Mouse (Mus musculus): ENCODE results near the gene Lgals3. TPM values are rescaled to one million over a fixed set of nuclear protein-coding genes. Genes with fewer than 3 reads are reported as not detected.
"Not testable (repeated sequence)": the region's sequence is repeated elsewhere in the genome, so short reads cannot be mapped to it uniquely, and the experiment has no call there.

Gene Lgals3
- polyA plus RNA-seq (2015; fragmentation: Nextera tagmentation; extraction: Ambion mirVana) = 41.4 and 45.8 TPM in 2 replicates

GRCm38 (mm10) chr14:47367461-47367860 lies at the start of gene Lgals3:
Lgals3 (plus strand) TSS chr14:47367751.
- Histone ChIP-seq H3K4me1 (ENCODE audit: control insufficient read depth, low read depth, low read length) (peaks cover 7% of the 10 kb centered on the region), H3K27ac (ENCODE audit: low read length) (no peak within 1 kb of the TSS), H3K36me3 (ENCODE audit: control insufficient read depth, insufficient read depth) (no peaks in the 10 kb centered on the region), H3K9ac (ENCODE audit: low read depth, low read length) (no peak within 1 kb of the TSS), H3K27me3 (ENCODE audit: control insufficient read depth, insufficient read depth, low read depth, low read length) (peaks cover 5% of the 10 kb centered on the region; the same call in 1 of the 2 replicates), H3K9me3 (replicated peaks; ENCODE audit: control insufficient read depth, low read length) (no peaks in the 10 kb centered on the region), H3K4me3 (ENCODE audit: low read depth, low read length) (no peak within 1 kb of the TSS), H3K4me2 (ENCODE audit: low read depth, low read length) (no peak within 1 kb of the TSS)
- 31% methylated on average over 9 of the region's 9 CpGs for WGBS (ENCODE audit: insufficient replicate concordance)
- ATAC-seq (ENCODE audit: low read depth) = peak; percentile 32; the same call in 1 of the 2 replicates

- H3K4me2 ChIP-seq (ENCODE audit: low read depth, low read length) = no peak overlapping the region
- H3K4me1 ChIP-seq (ENCODE audit: control insufficient read depth, low read depth, low read length) = peaks cover 18% of the 10 kb centered on the region
- H3K27ac ChIP-seq (ENCODE audit: low read length) = no peak overlapping the region
- WGBS (ENCODE audit: insufficient replicate concordance) = 74% methylated on average over 5 of the region's 5 CpGs
- H3K27me3 ChIP-seq (ENCODE audit: control insufficient read depth, insufficient read depth, low read depth, low read length) = no peaks in the 10 kb centered on the region
- no peak for ATAC-seq (ENCODE audit: low read depth)
- H3K36me3 ChIP-seq (ENCODE audit: control insufficient read depth, insufficient read depth) = peaks cover 22% of the 10 kb centered on the region
- H3K9me3 ChIP-seq (replicated peaks; ENCODE audit: control insufficient read depth, low read length) = no peaks in the 10 kb centered on the region
- H3K9ac ChIP-seq (ENCODE audit: low read depth, low read length) = no peak overlapping the region
- H3K4me3 ChIP-seq (ENCODE audit: low read depth, low read length) = no peak overlapping the region
These were observed 48.2 kb upstream of the Lgals3 start for GRCm38 (mm10) chr14:47319362-47319761.

GRCm38 (mm10) chr14:47321581-47321980 lies 46.0 kb upstream of the Lgals3 start:
- Histone ChIP-seq H3K4me2 (ENCODE audit: low read depth, low read length) (peak overlapping the region; percentile 49), H3K4me1 (ENCODE audit: control insufficient read depth, low read depth, low read length) (peaks cover 18% of the 10 kb centered on the region), H3K4me3 (ENCODE audit: low read depth, low read length) (peak overlapping the region; percentile 17; the same call in 1 of the 2 replicates), H3K36me3 (ENCODE audit: control insufficient read depth, insufficient read depth) (peaks cover 16% of the 10 kb centered on the region)
- not testable (repeated sequence) for H3K27me3 ChIP-seq (ENCODE audit: control insufficient read depth, insufficient read depth, low read depth, low read length); H3K27ac ChIP-seq (ENCODE audit: low read length); H3K9ac ChIP-seq (ENCODE audit: low read depth, low read length); H3K9me3 ChIP-seq (replicated peaks; ENCODE audit: control insufficient read depth, low read length)
- 15% methylated on average over 6 of the region's 8 CpGs for WGBS (ENCODE audit: insufficient replicate concordance)
- ATAC-seq (ENCODE audit: low read depth) = peak; percentile 99

GRCm38 (mm10) chr14:47325965-47326761 lies 41.4 kb upstream of the Lgals3 start:
- Histone ChIP-seq H3K9me3 (replicated peaks; ENCODE audit: control insufficient read depth, low read length) (no peaks in the 10 kb centered on the region), H3K27me3 (ENCODE audit: control insufficient read depth, insufficient read depth, low read depth, low read length) (no peaks in the 10 kb centered on the region), H3K9ac (ENCODE audit: low read depth, low read length) (no peak overlapping the region), H3K4me1 (ENCODE audit: control insufficient read depth, low read depth, low read length) (peaks cover 7% of the 10 kb centered on the region), H3K4me3 (ENCODE audit: low read depth, low read length) (no peak overlapping the region), H3K27ac (ENCODE audit: low read length) (no peak overlapping the region), H3K4me2 (ENCODE audit: low read depth, low read length) (no peak overlapping the region), H3K36me3 (ENCODE audit: control insufficient read depth, insufficient read depth) (peaks cover 5% of the 10 kb centered on the region)
- no peak for ATAC-seq (ENCODE audit: low read depth)
- 83% methylated on average over 9 of the region's 9 CpGs for WGBS (ENCODE audit: insufficient replicate concordance)

- Histone ChIP-seq H3K27ac (ENCODE audit: low read length) (no peak overlapping the region), H3K36me3 (ENCODE audit: control insufficient read depth, insufficient read depth) (peaks cover 5% of the 10 kb centered on the region), H3K9ac (ENCODE audit: low read depth, low read length) (no peak overlapping the region), H3K4me2 (ENCODE audit: low read depth, low read length) (no peak overlapping the region), H3K4me1 (ENCODE audit: control insufficient read depth, low read depth, low read length) (peaks cover 4% of the 10 kb centered on the region), H3K4me3 (ENCODE audit: low read depth, low read length) (no peak overlapping the region), H3K9me3 (replicated peaks; ENCODE audit: control insufficient read depth, low read length) (no peaks in the 10 kb centered on the region), H3K27me3 (ENCODE audit: control insufficient read depth, insufficient read depth, low read depth, low read length) (no peaks in the 10 kb centered on the region)
- WGBS (ENCODE audit: insufficient replicate concordance) = 76% methylated on average over 5 of the region's 5 CpGs
- ATAC-seq (ENCODE audit: low read depth) = no peak
These were observed 40.2 kb upstream of the Lgals3 start for GRCm38 (mm10) chr14:47327347-47327746.

- Histone ChIP-seq H3K9ac (ENCODE audit: low read depth, low read length) (no peak overlapping the region), H3K4me2 (ENCODE audit: low read depth, low read length) (no peak overlapping the region), H3K4me3 (ENCODE audit: low read depth, low read length) (no peak overlapping the region), H3K4me1 (ENCODE audit: control insufficient read depth, low read depth, low read length) (no peaks in the 10 kb centered on the region; the same call in 1 of the 2 replicates), H3K27ac (ENCODE audit: low read length) (no peak overlapping the region), H3K9me3 (replicated peaks; ENCODE audit: control insufficient read depth, low read length) (no peaks in the 10 kb centered on the region), H3K36me3 (ENCODE audit: control insufficient read depth, insufficient read depth) (no peaks in the 10 kb centered on the region), H3K27me3 (ENCODE audit: control insufficient read depth, insufficient read depth, low read depth, low read length) (no peaks in the 10 kb centered on the region)
- ATAC-seq (ENCODE audit: low read depth) = no peak
- 61% methylated on average over 5 of the region's 5 CpGs for WGBS (ENCODE audit: insufficient replicate concordance)
These were observed 35.6 kb upstream of the Lgals3 start for GRCm38 (mm10) chr14:47331920-47332319.

- no peak overlapping the region for H3K4me2 ChIP-seq (ENCODE audit: low read depth, low read length)
- no peaks in the 10 kb centered on the region for H3K27me3 ChIP-seq (ENCODE audit: control insufficient read depth, insufficient read depth, low read depth, low read length)
- H3K27ac ChIP-seq (ENCODE audit: low read length) = no peak overlapping the region
- no peaks in the 10 kb centered on the region for H3K9me3 ChIP-seq (replicated peaks; ENCODE audit: control insufficient read depth, low read length)
- WGBS (ENCODE audit: insufficient replicate concordance) = 71% methylated on average over 4 of the region's 4 CpGs
- H3K9ac ChIP-seq (ENCODE audit: low read depth, low read length) = no peak overlapping the region
- no peak overlapping the region for H3K4me3 ChIP-seq (ENCODE audit: low read depth, low read length)
- no peaks in the 10 kb centered on the region for H3K36me3 ChIP-seq (ENCODE audit: control insufficient read depth, insufficient read depth)
- H3K4me1 ChIP-seq (ENCODE audit: control insufficient read depth, low read depth, low read length) = no peaks in the 10 kb centered on the region
- no peak for ATAC-seq (ENCODE audit: low read depth)
These were observed 32.7 kb upstream of the Lgals3 start for GRCm38 (mm10) chr14:47334819-47335218.

GRCm38 (mm10) chr14:47335300-47335699 lies 32.3 kb upstream of the Lgals3 start:
- Histone ChIP-seq H3K27me3 (ENCODE audit: control insufficient read depth, insufficient read depth, low read depth, low read length) (no peaks in the 10 kb centered on the region), H3K4me2 (ENCODE audit: low read depth, low read length) (no peak overlapping the region), H3K4me3 (ENCODE audit: low read depth, low read length) (no peak overlapping the region), H3K4me1 (ENCODE audit: control insufficient read depth, low read depth, low read length) (no peaks in the 10 kb centered on the region), H3K36me3 (ENCODE audit: control insufficient read depth, insufficient read depth) (no peaks in the 10 kb centered on the region), H3K9me3 (replicated peaks; ENCODE audit: control insufficient read depth, low read length) (no peaks in the 10 kb centered on the region), H3K9ac (ENCODE audit: low read depth, low read length) (no peak overlapping the region), H3K27ac (ENCODE audit: low read length) (no peak overlapping the region)
- no peak for ATAC-seq (ENCODE audit: low read depth)
- 77% methylated on average over 3 of the region's 3 CpGs for WGBS (ENCODE audit: insufficient replicate concordance)

GRCm38 (mm10) chr14:47340231-47340925 lies 27.2 kb upstream of the Lgals3 start:
- no peak overlapping the region for H3K9ac ChIP-seq (ENCODE audit: low read depth, low read length)
- H3K4me2 ChIP-seq (ENCODE audit: low read depth, low read length) = no peak overlapping the region
- H3K36me3 ChIP-seq (ENCODE audit: control insufficient read depth, insufficient read depth) = no peaks in the 10 kb centered on the region
- H3K27ac ChIP-seq (ENCODE audit: low read length) = no peak overlapping the region
- no peaks in the 10 kb centered on the region for H3K27me3 ChIP-seq (ENCODE audit: control insufficient read depth, insufficient read depth, low read depth, low read length)
- WGBS (ENCODE audit: insufficient replicate concordance) = 70% methylated on average over 10 of the region's 10 CpGs
- no peak overlapping the region for H3K4me3 ChIP-seq (ENCODE audit: low read depth, low read length)
- H3K9me3 ChIP-seq (replicated peaks; ENCODE audit: control insufficient read depth, low read length) = no peaks in the 10 kb centered on the region
- no peak for ATAC-seq (ENCODE audit: low read depth)
- H3K4me1 ChIP-seq (ENCODE audit: control insufficient read depth, low read depth, low read length) = no peaks in the 10 kb centered on the region

Data from liver, embryonic 16.5 days (tissue).